Mouse (Mus musculus) brain, embryonic 14.5 days (tissue): ENCODE measurements around the gene Fam196a.

Experiments
- CTCF ChIP-seq: fragments of 200-500 bp; IDR thresholded peaks from 2 replicates; pipeline ENCODE4 v1.5.1; 2012; ENCODE audit warnings: inconsistent platforms, mild to moderate bottlenecking, moderate library complexity, borderline replicate concordance; ENCODE audit not compliant: insufficient read depth, insufficient read length; ENCODE audit errors: extremely low read depth
- POLR2A ChIP-seq: fragments of 200-500 bp; IDR thresholded peaks from 2 replicates; pipeline ENCODE4 v1.6.1; 2012; ENCODE audit warnings: mild to moderate bottlenecking, inconsistent platforms, borderline replicate concordance; ENCODE audit not compliant: poor library complexity, insufficient read depth, insufficient read length, severe bottlenecking; ENCODE audit errors: extremely low read depth

DNA sequence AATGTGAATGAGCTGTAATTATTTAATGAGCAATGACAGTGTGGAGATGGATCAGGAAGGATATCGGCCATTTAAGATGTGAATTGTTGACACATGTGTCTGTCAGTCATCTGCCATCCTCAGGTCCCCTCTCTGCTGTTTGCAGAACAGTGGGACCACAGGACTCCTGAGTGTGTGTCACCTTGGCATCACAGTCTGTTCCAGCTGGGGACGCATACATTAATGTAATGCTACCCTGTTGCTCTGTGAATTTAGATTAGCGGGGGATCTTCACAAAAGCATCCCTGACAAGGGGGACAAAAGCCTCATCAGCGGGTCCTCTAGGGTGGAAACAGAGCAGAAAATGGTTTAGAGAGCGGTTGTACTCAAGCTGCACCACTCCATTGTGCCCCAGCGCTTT is 59.2 kb downstream of the Fam196a start:
- TF ChIP-seq CTCF: no peak
- no peak for TF ChIP-seq POLR2A
